Mouse (Mus musculus): ENCODE results near the gene Ngp.
"Not testable (repeated sequence)": the region's sequence is repeated elsewhere in the genome, so short reads cannot be mapped to it uniquely, and the experiment has no call there.

Ngp gene

DNA sequence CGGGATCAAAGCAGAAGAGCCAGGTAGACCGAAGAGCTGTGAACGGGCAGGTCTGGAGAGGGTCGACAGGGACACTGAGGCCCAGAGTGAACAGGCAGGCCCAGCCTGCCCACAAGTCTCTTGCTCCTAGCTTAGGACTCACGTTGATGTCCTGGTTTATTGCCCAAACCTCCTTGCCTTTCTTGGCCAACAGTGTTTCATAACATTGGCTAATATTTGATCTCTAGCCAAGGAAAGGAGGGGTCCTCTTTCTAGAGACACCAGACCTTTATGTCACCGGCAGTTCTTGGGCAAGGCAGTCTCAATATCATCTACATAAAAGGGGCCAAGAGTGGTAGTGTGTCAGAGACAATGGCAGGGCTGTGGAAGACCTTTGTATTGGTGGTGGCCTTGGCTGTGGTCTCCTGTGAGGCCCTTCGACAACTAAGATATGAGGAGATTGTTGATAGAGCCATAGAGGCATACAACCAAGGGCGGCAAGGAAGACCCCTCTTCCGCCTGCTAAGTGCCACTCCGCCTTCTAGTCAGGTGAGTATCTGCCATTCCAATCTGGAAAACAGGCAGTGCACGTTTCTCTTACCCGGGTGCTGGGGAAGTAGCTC is at the start of gene Ngp:
Gene Ngp (plus strand): TSS at position 237 of the 602 bp plus-strand sequence.
- DNase-seq = no peak

DNA sequence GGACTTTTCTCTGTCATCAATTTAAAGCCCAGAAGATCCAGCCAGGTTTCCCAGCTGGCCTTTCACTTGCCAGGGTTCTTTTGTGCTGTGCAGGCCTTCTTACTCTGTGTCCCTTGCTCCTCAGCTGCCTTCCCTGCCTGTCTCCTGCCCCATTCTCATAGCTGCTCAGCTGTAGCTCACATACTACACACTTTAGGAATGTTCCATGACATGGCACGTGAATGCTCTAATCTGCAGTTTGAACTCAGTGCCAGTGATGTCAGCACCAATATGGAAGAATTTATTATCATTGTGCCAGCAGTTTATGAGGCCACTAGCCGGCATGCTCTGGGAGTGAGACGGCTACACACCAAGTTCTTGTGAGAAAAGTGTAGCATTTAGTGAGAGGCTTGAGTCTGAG is 49.7 kb upstream of the Ngp start:
- DNase-seq = no peak

DNA sequence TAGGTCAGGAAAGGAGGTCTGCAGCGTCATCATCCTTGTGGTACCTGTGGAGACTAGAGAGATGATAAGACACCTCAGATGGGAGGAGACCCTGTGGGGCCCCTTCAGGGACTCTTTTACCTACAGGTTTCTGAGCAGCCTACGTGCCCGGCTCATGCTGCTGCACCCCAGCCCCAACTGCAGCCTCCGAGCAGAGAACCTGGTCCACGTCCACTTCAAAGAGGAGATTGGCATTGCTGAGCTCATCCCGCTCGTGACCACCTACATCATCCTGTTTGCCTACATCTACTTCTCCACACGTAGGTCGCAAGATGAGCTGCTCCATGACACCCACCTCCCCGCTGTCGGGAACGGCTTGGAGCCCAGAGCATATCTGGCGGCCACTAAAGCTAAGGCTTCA is 45.7 kb upstream of the Ngp start:
- DNase-seq = no peak

DNA sequence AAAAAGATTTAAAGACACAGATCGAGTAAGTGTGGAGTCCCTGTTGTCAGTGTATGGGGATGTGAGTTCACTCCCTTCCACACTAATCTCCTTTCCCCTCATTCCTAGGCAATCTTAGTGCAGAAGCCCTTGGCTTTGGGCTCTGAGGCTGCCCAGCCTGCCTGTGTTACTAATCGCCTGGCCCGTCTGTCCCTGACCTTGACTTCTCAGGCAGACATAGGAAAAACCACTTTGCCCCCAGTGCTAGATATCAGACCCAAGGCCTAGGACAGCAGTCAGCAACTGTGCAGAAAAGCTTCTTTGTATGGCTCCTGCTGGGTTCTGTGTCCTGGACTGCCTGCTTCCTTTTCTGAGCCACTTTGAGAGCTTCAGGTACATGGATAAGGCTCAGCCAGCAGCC is 43.9 kb upstream of the Ngp start:
- no peak for DNase-seq

DNA sequence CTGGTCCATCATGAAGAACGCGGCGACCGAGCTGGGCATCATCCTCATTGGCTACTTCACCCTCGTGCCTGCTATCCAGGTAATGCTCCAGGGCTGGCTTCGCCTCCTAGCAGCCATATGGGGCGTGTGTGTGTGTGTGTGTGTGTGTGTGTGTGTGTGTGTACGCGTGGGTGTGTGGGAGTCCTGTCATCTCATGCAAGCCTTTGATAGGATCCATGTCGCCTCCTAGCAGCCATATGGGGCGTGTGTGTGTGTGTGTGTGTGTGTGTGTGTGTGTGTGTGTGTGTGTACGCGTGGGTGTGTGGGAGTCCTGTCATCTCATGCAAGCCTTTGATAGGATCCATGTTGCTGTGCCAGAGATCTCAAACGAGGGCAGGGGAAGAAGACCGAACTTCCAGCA is 41.9 kb upstream of the Ngp start:
- DNase-seq = not testable (repeated sequence)

DNA sequence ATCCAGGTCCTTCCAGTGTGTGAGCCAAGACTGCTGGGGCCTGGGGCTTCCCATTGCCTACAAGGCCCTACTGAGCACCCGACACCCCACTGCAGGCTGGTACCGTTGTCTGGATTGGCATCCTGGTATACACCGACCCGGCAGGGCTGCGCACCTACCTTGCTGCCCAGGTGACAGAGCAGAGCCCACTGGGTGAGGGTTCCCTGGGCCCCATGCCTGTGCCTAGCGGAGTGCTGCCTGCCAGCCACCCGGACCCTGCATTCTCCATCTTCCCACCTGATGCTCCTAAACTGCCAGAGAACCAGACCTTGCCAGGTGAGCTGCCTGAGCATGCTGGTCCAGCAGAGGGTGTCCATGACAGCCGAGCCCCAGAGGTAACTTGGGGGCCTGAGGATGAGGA is 40.2 kb upstream of the Ngp start:
- no peak for DNase-seq

DNA sequence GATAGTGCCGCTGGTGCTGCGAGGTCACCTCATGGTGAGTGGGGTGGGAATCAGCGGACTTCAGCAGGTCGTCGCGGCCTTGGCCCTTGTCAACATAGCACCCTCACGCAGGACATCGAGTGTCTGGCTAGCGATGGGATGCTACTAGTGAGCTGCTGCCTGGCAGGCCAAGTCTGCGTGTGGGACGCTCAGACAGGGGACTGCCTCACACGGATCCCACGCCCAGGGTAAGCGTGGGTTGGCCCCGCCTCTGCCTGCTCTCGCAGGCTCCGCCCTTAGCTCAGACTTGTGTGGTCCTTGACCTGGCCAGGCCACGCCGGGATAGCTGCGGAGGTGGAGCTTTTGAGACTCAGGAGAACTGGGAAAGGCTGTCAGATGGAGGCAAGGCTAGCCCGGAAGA is 38.9 kb upstream of the Ngp start:
- DNase-seq = no peak

DNA sequence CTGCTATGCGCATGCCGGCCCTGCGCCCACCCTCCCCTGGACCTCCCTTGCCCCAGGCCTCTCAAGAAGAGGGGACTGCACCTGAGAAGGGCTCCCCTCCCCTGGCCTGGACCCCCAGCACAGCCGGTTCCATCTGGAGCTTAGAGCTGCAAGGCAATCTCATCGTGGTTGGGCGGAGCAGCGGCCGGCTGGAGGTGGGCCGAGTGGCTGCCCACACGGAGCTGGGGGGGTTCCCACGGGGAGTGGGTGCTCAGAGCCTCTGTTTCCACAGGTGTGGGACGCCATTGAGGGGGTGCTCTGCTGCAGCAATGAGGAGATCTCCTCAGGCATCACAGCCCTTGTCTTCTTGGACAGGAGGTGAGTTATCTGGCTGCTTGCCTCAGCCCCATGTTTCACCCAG is 38.3 kb upstream of the Ngp start:
- no peak for DNase-seq

DNA sequence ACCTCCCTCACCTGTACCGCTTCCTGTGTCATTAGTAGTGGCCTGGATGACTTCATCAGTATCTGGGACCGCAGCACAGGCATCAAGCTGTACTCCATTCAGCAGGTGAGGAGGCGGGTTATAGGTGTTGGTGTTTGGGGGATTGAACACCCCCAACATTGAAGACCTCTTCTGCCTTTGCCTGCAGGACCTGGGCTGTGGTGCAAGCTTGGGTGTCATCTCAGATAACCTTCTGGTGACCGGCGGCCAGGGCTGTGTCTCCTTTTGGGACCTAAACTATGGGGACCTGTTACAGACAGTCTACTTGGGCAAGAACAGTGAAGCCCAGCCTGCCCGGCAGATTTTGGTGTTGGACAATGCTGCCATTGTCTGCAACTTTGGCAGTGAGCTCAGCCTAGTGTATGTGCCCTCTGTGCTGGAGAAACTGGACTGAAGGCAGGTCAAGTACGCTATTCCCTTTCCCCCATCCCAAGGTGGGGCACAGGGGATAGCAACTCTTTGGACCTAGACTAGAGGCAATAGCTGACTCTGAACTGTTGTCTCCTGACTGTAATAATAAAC is 35.1 kb upstream of the Ngp start:
- DNase-seq = no peak

DNA sequence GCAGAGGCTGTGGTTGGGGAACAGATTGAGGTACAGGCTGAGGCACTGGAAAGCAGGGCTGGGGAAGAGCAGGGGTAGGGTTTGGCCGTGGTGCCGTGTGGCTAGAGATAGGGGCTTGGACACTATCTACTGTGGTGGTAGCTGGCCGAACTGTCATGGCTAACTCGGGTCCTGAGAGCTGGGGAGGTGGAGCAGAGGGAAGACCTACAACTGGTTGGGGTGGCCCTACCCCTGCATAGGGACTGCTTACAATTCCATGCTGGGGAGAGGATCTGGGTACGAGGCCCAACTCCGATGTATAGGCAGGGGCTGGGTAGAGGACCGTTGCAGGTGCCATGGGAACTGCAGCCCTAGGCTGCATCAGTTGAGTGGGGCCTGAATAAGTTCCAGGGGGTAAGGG is 31.5 kb upstream of the Ngp start:
- no peak for DNase-seq

DNA sequence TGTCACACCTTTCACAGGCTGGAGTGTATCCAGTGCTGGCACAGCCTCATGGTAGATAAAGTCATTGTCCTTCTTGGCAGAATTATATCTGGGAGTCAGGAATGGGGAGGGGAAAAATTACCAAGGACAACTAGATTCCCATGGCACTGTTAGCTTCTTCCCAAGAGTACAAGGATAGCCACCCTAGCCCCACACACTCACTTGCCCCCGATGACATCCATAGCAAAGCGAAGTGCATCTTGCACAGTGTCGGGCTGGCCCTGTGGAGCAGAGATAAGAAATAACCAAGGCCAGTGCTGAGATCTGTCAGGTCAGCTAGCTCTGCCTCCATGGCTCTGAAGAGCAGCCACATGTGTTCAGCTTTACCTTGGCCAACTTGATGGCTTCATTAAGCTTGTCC is 28.7 kb upstream of the Ngp start:
- no peak for DNase-seq

DNA sequence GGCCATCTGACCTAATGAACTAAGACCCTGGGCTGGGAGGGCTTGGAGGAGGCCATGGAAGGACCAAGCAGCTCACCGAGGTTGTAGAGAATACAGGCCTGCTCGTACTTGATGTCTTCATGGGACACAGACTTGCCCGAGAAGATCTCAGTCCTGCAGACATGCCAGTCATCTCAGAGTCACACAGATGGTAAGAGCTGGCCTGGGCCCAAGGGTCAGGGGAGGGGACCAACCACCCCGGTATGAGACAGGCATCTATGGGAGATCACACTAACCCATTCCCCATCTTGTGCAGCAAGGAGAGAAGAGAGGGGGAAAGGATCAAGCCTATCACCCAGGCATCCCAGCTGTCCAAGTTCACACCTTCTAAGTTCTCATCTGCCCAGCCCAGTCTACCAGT is 26.3 kb upstream of the Ngp start:
- DNase-seq = no peak

DNA sequence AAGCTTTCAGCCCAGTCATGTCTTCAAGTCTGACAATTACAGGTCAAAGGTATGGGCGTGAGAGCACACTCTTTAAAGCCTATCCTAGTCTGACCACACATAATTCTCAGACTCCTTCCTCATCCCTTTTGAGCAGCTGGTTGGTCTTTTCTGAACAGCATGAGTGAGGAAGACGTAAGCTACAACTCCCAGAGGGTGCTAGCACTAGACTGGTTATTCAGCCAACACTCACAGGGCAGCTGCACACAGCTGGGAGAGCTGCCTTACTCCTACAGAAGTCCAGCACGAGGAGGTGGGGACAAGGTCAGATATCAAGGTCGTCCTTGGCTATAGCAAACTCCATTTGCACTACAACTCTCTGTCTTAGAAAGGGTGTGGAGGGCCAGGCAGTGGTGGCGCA is 18.9 kb upstream of the Ngp start:
- no peak for DNase-seq

DNA sequence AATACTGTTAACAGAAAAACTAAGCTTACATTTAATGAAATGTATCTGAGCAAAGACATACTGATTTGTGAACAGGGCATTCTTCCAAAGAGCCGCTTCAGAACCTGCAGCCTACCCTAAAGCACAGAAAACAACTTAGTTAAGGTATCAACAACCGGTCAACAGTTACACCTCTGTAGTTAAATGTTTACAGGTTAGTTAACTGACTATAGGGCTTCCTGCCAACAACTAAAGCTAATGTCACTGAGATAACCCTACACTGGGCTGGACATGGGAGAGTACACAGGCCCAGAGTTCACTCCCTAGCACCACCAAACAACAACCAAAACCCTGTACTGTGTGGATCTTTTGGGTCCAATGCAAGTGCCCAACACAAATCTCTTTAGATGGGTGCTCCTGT is 16.8 kb upstream of the Ngp start:
- no peak for DNase-seq

DNA sequence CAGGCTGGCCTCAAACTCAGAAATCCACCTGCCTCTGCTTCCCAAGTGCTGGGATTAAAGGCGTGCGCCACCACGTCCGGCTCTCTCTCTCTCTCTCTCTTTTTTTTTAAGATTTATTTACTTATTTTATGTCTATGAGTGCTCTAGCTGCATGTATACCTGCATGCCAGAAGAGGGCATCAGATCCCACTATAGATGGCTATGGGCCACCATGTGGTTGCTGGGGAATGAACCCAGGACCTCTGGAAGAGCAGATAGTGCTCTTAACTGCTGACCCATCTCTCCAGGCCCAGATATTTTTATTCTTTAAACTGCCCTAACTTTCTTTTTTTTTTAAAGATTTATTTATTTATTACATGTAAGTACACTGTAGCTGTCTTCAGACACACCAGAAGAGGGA is 16.3 kb upstream of the Ngp start:
- DNase-seq = not testable (repeated sequence)

DNA sequence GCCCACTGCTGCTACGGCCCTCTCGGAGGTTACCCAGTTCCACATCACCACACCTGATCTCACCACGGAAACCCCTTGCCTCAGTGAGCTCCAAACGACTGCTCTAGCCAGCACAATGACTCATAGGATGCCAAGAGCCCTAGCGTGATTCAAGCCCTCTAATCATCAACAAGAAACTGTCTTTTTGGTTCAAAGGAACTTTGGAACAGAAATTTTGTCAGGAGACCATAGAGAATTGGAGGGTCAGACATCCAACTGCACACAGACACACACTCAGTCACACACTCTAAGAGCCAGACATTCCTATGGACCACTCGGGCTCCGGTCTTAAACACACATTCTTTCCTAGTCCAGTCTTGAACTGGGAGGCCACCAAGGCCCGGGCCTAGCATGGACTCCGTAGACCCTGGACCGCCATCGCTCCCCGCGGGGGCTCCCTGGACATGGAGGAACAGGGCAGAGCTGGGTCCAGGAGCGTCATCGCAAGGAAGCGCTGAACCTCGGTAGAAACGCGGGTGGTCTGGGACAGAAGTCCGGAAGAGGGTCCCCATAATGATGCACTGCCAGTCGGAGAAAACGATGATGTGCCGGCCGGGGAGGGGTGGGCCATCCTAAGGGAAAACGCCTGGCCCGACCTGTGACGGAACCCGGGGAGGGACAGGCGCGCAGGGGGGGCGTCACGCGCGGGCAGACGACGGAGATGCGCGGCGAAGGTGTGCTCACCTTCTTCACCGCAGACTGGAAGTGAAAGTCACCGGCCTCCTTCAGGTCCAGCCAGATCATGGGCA is 12.0 kb upstream of the Ngp start:
- no peak for DNase-seq

DNA sequence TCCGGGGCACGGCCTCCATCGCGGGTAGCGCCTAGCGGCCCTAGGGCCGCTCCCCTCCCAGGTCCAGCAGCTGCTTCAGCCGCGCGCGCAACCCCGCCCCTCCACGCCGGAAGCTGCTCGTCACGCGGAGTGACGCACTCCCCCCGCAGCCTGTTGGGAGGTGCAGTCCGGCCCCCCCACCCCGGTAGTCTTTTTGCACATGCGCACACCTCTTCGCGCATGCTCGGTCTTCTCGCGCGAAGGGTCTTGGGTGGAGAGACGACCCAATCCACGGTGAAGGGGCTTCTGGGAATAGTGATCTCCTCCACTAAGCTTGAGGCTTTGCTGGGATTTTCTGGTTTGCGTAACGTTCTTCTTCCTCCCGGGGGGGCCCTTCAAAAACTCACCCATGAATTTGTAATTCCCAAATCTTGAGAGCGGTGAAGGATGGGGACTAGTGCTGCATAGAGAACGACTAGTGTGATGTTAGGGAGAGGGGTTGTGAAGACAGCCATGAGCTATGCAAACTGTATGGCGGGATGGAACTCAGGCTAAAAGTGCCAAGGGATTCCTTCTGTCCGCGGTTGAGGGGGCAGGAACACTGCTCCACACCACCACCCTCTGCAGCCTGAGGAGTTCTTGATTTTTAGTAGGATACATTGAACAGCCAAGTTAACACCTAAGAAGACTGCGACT is 11.3 kb upstream of the Ngp start, which contains the start of gene Ptpn23:
Gene Ptpn23 (minus strand): TSS at position 115 of the 675 bp plus-strand sequence.
- peak; percentile 91 to 94 for DNase-seq

DNA sequence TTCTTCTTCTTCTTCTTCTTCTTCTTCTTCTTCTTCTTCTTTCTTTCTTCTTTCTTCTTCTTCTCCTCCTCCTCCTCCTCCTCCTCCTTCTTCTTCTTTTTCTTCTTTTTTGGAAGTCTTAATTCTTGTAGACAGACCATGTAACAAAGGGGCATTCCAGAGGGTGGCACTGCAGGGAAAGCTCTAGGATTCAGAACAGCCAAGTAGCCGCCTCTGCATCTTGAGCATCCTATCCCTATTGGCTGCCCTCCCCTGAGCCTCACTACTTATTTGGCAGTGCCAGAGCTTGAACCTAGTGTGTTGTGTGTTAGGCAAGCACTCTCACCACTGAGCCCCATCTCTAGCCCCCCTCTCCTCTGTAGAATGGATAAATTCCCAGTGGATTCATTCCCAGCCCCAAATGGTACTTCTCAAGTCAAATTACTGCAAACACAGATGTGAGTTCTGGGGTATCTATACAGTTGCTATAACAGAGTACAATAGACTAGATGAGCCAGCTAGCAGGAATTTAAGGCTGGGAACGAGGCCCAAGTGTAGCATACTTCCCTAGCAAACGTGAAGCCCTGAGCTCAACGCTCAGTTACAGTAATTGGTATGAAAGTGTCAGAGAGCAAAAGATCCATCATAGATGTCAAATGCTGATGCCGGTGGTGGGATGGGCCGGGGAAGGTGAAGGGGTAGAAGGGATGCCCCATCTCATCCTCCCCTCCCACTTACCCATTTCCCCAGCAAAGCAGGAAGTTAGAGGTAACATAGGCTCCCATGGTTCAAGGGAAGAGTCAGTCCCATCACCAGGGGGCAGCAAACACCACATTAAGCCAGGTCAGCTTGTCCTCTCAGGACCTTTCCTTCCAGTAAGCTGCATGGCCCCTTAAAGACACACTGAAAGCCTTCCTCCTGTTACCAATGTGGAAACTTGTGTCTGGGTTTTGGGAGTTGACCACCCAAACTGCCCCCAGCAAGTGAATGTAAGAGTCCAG is 8.3 kb upstream of the Ngp start:
- peak; percentile 82 to 85 for DNase-seq

DNA sequence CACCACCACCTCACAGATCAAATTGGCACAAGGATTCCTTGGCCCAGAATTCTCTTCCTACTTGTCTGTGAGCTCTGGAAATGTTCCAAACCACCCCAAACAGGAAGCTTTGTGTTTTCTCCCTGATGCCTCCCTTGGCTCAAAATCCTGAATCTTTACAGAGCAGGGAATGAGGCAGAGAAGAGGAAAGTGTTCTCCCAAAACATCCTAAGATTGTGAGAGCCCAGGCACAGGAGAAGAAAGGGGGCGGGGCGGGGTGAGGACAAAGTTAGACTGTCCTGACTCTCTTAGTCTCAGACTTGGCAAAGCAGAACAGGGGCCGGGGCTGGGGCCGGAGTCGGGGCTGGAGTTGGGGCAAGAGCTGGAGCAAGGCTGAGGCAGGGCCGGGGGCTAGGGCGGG is 6.6 kb upstream of the Ngp start:
- no peak for DNase-seq

DNA sequence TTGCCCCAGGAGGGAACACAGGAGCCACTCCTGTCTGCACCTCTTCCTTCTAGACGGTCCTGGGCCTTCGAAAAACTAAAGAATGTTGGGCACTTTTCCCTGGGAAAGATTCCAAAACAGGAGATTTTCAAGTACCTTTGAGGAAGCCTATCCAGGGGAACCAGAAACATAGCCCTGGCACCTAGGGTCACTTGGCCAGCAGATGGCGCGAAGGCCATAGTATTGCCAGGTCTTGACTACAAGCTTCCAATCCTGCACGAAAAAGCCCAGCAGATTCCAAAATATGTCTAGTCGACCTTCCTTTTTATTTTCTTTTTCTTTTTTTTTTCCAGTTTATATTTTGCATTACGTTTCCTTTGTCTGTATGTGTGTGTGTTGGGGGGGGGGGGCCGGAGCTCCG is 5.8 kb upstream of the Ngp start:
- no peak for DNase-seq

DNA sequence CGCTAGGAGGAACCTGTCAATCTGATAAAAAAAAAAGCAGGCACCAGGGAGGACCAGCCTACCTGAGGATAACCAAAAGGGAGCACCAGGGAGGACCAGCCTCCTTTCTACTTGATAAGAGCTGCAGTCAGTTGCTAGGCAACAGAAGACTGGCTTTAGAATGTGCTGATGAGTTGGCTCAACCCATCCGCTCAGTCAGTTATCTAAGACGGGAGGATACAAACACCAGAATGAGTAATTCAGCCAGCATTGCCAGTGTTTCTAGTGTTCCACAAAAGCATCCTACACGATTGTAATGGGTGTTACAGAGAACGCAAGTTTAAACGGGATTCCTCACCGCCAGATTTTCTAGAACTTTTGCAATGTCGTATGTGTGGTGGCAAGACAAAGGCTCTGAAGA is 11.7 kb downstream of the Ngp start:
- no peak for DNase-seq

DNA sequence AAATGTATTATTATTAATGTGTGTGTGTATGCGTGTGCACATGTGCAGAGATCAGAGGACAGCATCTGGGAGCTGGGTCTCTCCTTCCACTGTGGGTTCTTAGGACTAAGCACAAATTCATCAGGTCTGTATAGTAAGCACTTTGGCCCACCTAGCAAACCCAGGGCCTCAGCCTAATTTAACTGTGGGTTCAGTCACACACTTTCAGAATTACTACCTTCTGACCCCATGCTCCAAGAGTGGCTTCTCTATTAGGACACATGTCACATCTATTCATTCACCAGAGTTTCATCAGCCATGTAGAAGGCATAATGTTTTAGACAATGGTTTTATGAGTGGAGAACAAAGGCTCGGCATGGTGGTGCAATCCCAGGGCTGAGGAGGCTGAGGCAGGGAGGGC is 13.5 kb downstream of the Ngp start:
- DNase-seq = no peak

DNA sequence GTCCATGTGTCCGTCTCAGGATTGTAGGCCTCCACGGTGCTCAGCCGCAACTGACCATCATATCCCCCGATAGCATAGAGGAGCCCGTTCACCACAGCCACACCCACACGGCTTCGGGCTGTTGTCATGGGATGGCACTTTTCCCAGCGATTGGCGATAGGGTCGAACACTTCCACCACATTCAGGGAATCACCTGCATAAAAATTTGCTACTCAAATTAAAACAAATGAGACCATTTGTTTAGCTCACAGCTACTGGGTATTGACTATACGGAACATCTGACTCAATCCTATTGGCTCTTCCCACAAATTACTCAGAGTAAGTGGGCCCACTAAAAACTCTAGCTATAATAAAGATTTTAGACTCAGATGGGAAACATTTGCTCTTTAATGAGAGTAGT is 16.5 kb downstream of the Ngp start:
- no peak for DNase-seq

Measured in thymus, postnatal 36 days (tissue).